Mouse (Mus musculus) midbrain, embryonic 13.5 days (tissue): ENCODE measurements at regions not wholly inside any gene's neighbourhood (a gene's known extent, or its start where the extent isn't known, plus 50 kb on each side); places are given as distances from the start of the nearest gene placed in this dataset.
A peak's percentile ranks its signal among the peaks of the same experiment; 100 is the strongest.

Experiments
- ATAC-seq: fragments of 200-750 bp; cut with Nextera tagmentation; 2 replicates; pipeline ENCODE4 v1.8.0; 2017; ENCODE audit warnings: mild to moderate bottlenecking, moderate TSS enrichment, moderate library complexity
- H3K27ac ChIP-seq: fragments of 300-500 bp; sonication (generic); 2 replicates; pipeline ENCODE4 v1.5.1; 2015; ENCODE audit warnings: inconsistent platforms, mild to moderate bottlenecking, moderate library complexity
- H3K27me3 ChIP-seq: fragments of 300-500 bp; sonication (generic); 2 replicates; pipeline ENCODE4 v1.6.1; 2015; ENCODE audit warnings: mild to moderate bottlenecking, inconsistent platforms
- H3K36me3 ChIP-seq: fragments of 300-500 bp; sonication (generic); 2 replicates; pipeline ENCODE4 v1.6.1; 2015; ENCODE audit warnings: mild to moderate bottlenecking, inconsistent platforms
- H3K4me1 ChIP-seq: fragments of 300-500 bp; sonication (generic); replicated peaks from 2 replicates; pipeline ENCODE4 v1.6.1; 2015; ENCODE audit warnings: inconsistent platforms
- H3K4me2 ChIP-seq: fragments of 300-500 bp; sonication (generic); replicated peaks from 2 replicates; pipeline ENCODE4 v1.6.1; 2015; ENCODE audit warnings: moderate library complexity, mild to moderate bottlenecking, inconsistent platforms
- H3K4me3 ChIP-seq: fragments of 300-500 bp; sonication (generic); replicated peaks from 2 replicates; pipeline ENCODE4 v1.5.1; 2015; ENCODE audit warnings: mild to moderate bottlenecking, inconsistent platforms
- H3K9ac ChIP-seq: fragments of 300-500 bp; sonication (generic); replicated peaks from 2 replicates; pipeline ENCODE4 v1.6.1; 2015; ENCODE audit warnings: mild to moderate bottlenecking, inconsistent platforms
- H3K9me3 ChIP-seq: fragments of 300-500 bp; sonication (generic); 2 replicates; pipeline ENCODE4 v1.6.1; 2016; ENCODE audit warnings: mild to moderate bottlenecking, inconsistent platforms
- WGBS: fragments of 180-500 bp; shearing (Covaris S2); methylation state at CpG from one replicate; pipeline ENCODE4 v1.1.7; 2015; 5-methylcytosine and 5-hydroxymethylcytosine counted together

DNA sequence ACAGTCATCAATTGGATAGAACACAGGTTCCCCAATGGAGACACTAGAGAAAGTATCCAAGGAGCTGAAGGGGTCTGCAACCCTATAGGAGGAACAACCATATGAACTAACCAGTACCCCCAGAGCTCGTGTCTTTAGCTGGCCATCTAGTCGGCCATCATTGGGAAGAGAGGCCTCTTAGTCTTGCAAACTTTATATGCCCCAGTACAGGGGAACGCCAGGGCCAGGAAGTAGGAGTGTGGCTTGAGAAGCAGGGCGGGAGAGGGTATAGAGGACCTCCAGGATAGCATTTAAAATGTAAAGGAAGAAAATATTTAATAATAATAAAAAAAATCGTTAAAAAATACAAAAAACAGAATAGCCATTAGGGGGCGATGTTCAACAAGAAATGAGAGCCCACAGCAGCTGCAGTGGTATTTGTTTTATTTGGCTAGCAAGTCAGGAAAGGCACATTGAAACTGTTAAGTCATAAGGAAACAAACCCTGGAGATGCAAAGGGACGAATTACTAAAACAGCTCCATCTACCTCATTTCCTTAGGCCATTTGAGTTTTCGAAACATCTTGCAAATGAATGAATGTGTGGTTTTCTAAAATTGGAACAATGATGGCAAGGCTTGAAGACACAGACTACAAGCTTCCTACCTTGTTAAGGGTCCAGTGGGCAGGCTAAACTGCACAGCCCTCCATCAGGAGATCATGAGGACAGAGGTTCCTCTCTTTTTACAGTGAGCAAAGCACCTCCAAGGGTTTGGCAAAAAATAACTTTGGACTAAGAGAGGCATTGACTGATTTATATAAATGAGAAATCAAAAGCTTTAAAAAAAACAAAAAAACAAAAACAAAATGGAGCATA, 350.7 kb upstream of the Rasa1 start:
- 0 out of 2 replicates have a peak, but pooled peaks have one; percentile 67 for ATAC-seq
- Histone ChIP-seq H3K4me1 (no peaks in the 10 kb centered on the region), H3K9me3 (no peaks in the 10 kb centered on the region), H3K36me3 (no peaks in the 10 kb centered on the region), H3K9ac (no peak overlapping the region), H3K27ac (no peak overlapping the region), H3K27me3 (no peaks in the 10 kb centered on the region), H3K4me2 (no peak overlapping the region), H3K4me3 (no peak overlapping the region)
- 34% methylated on average over 8 of the region's 8 CpGs for WGBS

DNA sequence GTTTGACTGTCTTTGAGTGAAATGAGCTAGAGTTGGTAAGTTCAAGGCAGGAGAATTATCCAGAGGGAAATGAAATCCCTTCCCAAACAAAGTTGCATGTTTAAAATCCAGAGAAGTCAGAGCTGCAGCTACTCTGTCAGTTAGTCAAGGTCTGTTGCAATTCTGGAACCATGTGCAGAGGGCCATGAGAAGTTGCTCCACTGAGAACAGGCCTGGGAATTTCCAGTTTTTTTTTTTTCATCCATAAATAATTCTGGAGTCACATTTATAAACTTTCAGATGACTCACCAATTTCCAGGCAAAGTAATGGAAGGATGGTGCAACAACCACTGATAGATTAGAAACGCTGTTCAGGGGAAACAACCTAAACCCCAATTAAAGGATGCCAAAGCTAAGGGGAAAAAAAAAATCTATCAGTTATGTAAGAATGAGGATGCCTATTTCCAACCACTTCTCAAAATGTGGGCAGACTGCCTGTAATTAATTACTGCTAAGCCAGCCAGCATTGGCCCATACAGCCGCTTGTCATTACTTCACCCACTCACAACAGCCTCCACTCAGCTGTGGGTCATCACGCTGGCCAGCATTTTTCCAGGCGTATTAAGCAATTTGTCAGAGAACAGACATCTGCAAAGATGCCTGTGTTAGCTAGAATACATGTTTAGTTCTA, 340.7 kb upstream of the Rasa1 start:
- no peak overlapping the region for H3K4me3 ChIP-seq
- H3K36me3 ChIP-seq = no peaks in the 10 kb centered on the region
- WGBS = 81% methylated on average over 4 of the region's 4 CpGs
- H3K27me3 ChIP-seq = no peaks in the 10 kb centered on the region
- no peaks in the 10 kb centered on the region for H3K9me3 ChIP-seq
- H3K4me2 ChIP-seq = no peak overlapping the region
- no peak overlapping the region for H3K9ac ChIP-seq
- no peak overlapping the region for H3K27ac ChIP-seq
- no peak for ATAC-seq
- no peaks in the 10 kb centered on the region for H3K4me1 ChIP-seq
